Mouse (Mus musculus): Measurements from ENCODE around the gene Ctsq.
"Not testable (repeated sequence)": the region's sequence is repeated elsewhere in the genome, so short reads cannot be mapped to it uniquely, and the experiment has no call there.

The Ctsq gene

DNA sequence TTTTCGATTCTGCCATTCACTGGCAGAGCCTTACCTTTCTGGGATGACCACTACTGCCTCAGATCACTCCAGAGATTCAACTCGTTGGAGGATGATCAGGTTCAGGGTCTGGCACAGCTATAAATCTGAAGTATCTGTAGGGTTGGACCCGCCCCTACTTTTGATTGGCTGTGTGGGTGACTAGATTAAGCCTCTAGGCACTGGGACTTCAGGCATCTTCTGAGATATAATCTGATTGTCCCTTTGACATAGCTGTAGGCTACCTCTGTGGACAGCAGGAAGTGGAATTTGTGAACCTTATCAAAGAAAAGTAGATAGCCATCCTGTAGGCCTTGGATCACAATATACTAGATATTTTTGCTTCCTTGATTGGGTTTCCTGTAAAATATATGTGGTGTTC lies at the start of gene Ctsq:
Gene Ctsq (minus strand): TSS at position 101 of the 400 bp plus-strand sequence.
- no peak for DNase-seq (ENCODE audit: low spot score)

DNA sequence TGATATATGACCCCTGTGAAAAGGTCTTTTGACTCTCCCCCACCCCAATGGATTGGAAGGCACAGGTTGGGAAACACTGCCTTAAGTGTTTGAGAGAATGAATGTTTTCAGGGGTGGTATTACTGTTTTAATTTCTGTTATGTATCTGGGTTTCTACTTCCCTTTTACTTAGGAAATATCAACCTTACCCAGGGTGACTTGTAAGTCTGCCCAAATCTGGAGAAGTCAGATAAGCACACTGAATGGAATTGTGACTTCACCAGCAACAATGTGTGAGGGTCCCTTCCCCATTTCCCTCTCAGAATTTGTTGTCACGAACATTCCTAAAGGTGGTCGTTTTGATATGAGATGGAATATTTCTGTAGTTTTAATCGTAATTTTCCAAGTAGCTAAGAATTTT lies 17.6 kb downstream of the Ctsq start:
- DNase-seq (ENCODE audit: low spot score): no peak

DNA sequence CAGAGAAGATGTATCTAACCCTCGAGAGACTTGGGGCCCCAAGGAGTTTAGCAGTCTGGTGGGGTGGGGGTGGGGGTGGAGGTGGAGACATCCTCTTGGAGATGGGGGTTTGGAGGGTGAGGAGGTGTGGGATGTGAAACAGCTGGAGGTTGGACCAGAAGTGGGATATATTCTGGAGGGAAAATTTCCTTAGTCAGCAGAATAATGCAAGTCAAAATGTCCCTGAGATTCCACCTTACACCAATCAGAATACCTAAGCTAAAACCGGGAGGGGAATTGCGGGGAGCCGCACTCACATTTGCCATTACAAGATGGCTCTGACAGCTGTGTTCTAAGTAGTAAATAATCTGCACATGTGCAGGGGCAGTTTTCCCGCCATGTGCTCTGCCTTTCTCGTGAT lies 18.6 kb downstream of the Ctsq start:
- DNase-seq (ENCODE audit: low spot score): no peak

DNA sequence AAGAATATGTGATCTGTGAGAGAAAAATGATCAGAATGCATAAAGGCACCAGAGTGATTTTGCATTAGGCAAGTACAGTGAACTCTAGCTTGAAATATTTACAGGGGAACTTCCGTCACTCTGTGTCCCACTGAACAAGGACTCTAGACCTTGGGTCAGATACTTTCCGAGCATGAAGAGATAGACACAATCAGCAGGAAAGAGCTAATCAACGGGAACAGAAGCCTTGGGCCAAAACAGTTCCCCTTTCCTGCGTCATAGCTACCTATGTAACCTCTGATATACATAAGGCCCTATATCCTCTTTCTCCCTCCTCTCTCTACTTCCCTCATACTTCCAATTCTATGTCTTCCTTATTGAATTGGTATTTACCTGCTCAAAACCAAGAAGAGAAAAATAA lies 30.3 kb downstream of the Ctsq start:
- no peak for DNase-seq (ENCODE audit: low spot score)

DNA sequence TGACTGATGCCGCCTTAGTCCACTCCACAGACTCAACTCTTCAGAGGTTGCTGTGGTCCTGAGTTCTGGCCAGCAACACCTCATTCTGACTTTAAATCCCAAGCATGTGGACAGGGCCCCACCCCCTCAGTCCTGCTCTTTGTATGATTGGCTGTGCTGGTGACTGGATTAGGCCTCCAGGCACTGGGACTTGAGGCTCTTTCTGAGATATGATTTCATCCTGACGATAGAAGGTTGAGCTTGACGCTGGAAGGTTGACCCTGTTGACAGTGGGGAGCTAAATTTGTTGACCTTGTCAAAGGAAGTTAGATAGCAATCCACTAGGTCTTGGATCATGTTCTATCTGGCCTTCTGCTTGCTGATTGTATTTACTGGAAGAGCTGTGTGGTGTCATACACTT lies 34.6 kb downstream of the Ctsq start, which contains the start of gene Ctsj:
Gene Ctsj (minus strand): TSS at position 101 of the 400 bp plus-strand sequence.
- no peak for DNase-seq (ENCODE audit: low spot score)

DNA sequence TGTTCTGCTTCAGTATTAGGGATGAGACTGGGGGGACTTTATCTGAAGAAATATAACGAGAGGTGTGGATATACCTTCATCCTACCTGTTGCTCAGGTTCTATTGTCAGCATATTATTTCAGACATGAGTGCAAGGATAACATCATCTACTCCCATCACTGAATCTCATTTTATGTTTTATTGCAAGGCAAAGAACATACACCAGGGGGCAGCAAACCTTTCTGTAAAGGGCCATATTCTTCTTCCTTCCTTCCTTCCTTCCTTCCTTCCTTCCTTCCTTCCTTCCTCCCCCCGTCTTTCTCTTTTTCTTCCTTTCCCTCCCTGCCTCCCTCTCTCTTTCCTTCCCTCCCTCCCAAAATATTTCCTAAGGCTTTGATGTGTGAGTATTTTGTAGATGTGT lies 42.8 kb downstream of the Ctsq start:
- no peak for DNase-seq (ENCODE audit: low spot score)

DNA sequence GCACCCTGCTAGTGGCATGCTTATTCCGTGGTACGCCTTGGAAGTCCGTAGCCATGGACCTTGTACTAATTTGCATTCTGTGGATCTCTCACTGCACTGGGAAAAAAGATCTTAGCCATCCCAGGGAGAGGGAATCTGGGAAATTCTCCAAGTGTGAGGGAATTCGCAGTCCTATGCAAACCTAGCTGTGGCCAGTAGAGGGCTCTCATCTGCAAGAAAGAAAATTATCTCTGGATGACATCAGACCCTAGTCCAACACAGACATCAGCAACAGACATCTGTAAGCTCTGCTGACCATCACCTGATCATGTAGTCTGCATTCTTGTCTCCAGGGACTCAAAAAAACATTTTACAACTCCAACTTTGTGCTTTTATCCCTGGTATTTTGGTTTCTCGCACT lies 53.5 kb downstream of the Ctsq start:
- DNase-seq (ENCODE audit: low spot score): not testable (repeated sequence)

All from urinary bladder, postnatal 25 days (tissue).